ENCODE assay signal across 11 mouse cellular contexts in genomic region chr6:108145941-108146588, GRCm38 (mm10). TPM values are rescaled to one million over a fixed set of nuclear protein-coding genes. Genes with fewer than 3 reads are reported as not detected.
DNase-seq lines count a peak whose midpoint lies in the region; ATAC-seq lines count a peak whose summit lies in the region.
"Had no signal": no experiment of that assay in that cellular context is flagged by ENCODE, and none has a peak within 500 bp of the region (broad histone marks: within the 10 kb centered on the region; RNA-seq: fewer than 3 reads in every experiment).

No protein-coding gene starts in this region.

- intact Hi-C loops in heart, postnatal 14 days (cut with DNase I) = no loop called here

- no peak overlapping the region for H3K9ac ChIP-seq in hindbrain, embryonic 11.5 days (ENCODE audit: low read depth, low read length)

- WGBS in hindbrain, embryonic 11.5 days = 44% methylated on average over 7 of the region's 7 CpGs

- H3K4me3 ChIP-seq in hindbrain, embryonic 11.5 days (ENCODE audit: low read depth, low read length) = no peak overlapping the region

- no peaks in the 10 kb centered on the region for H3K27me3 ChIP-seq in hindbrain, embryonic 11.5 days (ENCODE audit: control insufficient read depth, insufficient read depth, low read length)
- H3K27me3 ChIP-seq: Patski had no signal

- no peak overlapping the region for H3K4me2 ChIP-seq in hindbrain, embryonic 11.5 days (replicated peaks; ENCODE audit: low read depth, low read length)

- H3K36me3 ChIP-seq in hindbrain, embryonic 11.5 days (ENCODE audit: control insufficient read depth, insufficient read depth, low read length) = no peaks in the 10 kb centered on the region

- DNase-seq in adrenal gland, postnatal 14 days = peak; percentile 9
- no peak for DNase-seq in adrenal gland, postnatal 25 days
- peak; percentile 42 for DNase-seq in R1 (ENCODE audit: low read depth, low spot score)
- peak; percentile 72 for DNase-seq in hindbrain, embryonic 11.5 days (ENCODE audit: low spot score)
- DNase-seq in layer of hippocampus, postnatal 36 days = peak; percentile 53 to 56
- no peak for DNase-seq in heart, postnatal 14 days
- no peak for DNase-seq in lung, postnatal 36 days
- DNase-seq: cerebellum, postnatal 25 days; gastrocnemius, postnatal 36 days had no signal

- ATAC-seq in hindbrain, embryonic 11.5 days (ENCODE audit: low FRiP score) = peak; percentile 95
- no peak for ATAC-seq in erythroblast, adult 5-6 weeks (replicated peaks; ENCODE audit: low FRiP score, poor library complexity, severe bottlenecking)
- ATAC-seq: Patski had no signal

- H3K27ac ChIP-seq in hindbrain, embryonic 11.5 days (ENCODE audit: low read depth, low read length) = 0 out of 2 replicates have a peak overlapping the region, but pooled peaks have one; percentile 0

- no peaks in the 10 kb centered on the region for H3K9me3 ChIP-seq in hindbrain, embryonic 11.5 days (ENCODE audit: control insufficient read depth, low read length)

- no peaks in the 10 kb centered on the region; the same call in 1 of the 2 replicates for H3K4me1 ChIP-seq in hindbrain, embryonic 11.5 days (replicated peaks; ENCODE audit: control insufficient read depth, insufficient read depth, low read length)

RNA-seq across cellular contexts. Expression of gene Sumf1, which starts 39.3 kb away (rescaled TPM):
- total RNA-seq in adrenal gland, postnatal 14 days (2021) = 26.6 and 28.1 TPM in 2 replicates
- 33.3 and 42.4 TPM in 2 replicates for total RNA-seq in adrenal gland, postnatal 25 days (2021)
- 13.3 and 14.6 TPM in 2 replicates for polyA plus RNA-seq in hindbrain, embryonic 11.5 days (2014; fragmentation: Nextera tagmentation; extraction: Ambion mirVana)
- total RNA-seq in layer of hippocampus, postnatal 36 days (2021) = 10 to 100 TPM; 18.5 to 18.9 TPM
- total RNA-seq in erythroblast, adult 5-6 weeks (2015; ENCODE audit: low replicate concordance) = 5.2 and 8.6 TPM in 2 replicates
- 5.3 TPM in 2 replicates for total RNA-seq in erythroblast, adult 5-6 weeks (2017; ENCODE audit: low replicate concordance)
- 10 to 100 TPM; 15.7 to 17.1 TPM for total RNA-seq in heart, postnatal 14 days (2021)

Comparison
In these comparisons a context has a peak if more than half of its experiments do, and no peak if none do; other contexts are left out.
1. DNase-seq: peak in adrenal gland, postnatal 14 days (single experiment), R1 (single experiment), hindbrain, embryonic 11.5 days (single experiment) and layer of hippocampus, postnatal 36 days (2 of 2); none in adrenal gland, postnatal 25 days (single experiment), heart, postnatal 14 days (0 of 2) and lung, postnatal 36 days (single experiment).